In genomic region chr15:78438505-78438904, GRCm38 (mm10) we compare ENCODE assay signal across 1 mouse cellular context.
TF ChIP-seq lines count a peak whose summit lies in the region.

No protein-coding gene starts in this region.

TF ChIP-seq in MEL, 35 proteins besides CTCF, POLR2A, EP300 and RAD21:
- TF ChIP-seq USF1 (IDR thresholded peaks at IDR 0.05; ENCODE audit: low read depth, low read length): no peak
- TF ChIP-seq MXI1 (IDR thresholded peaks at IDR 0.05; ENCODE audit: low read depth, low read length): no peak
- no peak for TF ChIP-seq TBP (IDR thresholded peaks at IDR 0.05; ENCODE audit: low read depth, low read length)
- no peak for TF ChIP-seq CHD1 (IDR thresholded peaks at IDR 0.05; ENCODE audit: low read depth, low read length)
- no peak for TF ChIP-seq ZMIZ1 (IDR thresholded peaks at IDR 0.05; ENCODE audit: low read depth, low read length)
- TF ChIP-seq MEF2A (IDR thresholded peaks at IDR 0.05; ENCODE audit: extremely low read depth, insufficient replicate concordance, low read depth, low read length, poor library complexity, severe bottlenecking): no peak
- TF ChIP-seq MYC (IDR thresholded peaks at IDR 0.05; ENCODE audit: low read depth, low read length): no peak
- no peak for TF ChIP-seq ZC3H11A (IDR thresholded peaks at IDR 0.05; ENCODE audit: low read depth, low read length)
- no peak for TF ChIP-seq KAT2A (conservative IDR thresholded peaks at IDR 0.05; ENCODE audit: low read depth, low read length)
- TF ChIP-seq MAZ (IDR thresholded peaks at IDR 0.05; ENCODE audit: low read depth, low read length): no peak
- TF ChIP-seq SMC3 (IDR thresholded peaks at IDR 0.05; ENCODE audit: low read depth, low read length): no peak
- TF ChIP-seq UBTF (IDR thresholded peaks at IDR 0.05; ENCODE audit: borderline replicate concordance, insufficient read depth, low read depth, low read length): no peak
